Mouse (Mus musculus) retina, postnatal 1 day (tissue): ENCODE results near the gene Snap25.

Experiments
- DNase-seq: peaks from one replicate; pipeline ENCODE4 v3.0.0-alpha.2; 2012

Gene Snap25

DNA sequence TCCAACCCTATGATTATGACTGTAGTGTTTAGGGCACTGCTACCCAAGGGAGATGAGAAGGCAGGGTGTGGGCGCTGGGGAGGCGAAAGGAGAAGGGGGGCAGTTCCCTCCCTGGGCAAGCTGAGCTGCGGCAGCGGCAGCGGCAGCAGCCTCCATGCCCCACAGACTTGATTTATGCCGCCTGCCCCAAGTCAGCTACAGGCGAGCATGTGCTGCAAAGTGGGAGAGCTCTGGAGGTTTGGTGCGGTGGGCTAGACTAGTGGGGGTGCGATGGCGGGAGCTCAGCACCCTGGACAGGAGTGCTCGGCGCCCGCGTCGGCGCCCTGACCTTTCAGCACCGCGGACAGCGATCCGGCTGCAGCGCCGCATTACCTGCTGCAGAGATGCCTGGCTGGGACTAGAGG is 757 bp downstream of the Snap25 start:
- DNase-seq = peak; percentile 87

DNA sequence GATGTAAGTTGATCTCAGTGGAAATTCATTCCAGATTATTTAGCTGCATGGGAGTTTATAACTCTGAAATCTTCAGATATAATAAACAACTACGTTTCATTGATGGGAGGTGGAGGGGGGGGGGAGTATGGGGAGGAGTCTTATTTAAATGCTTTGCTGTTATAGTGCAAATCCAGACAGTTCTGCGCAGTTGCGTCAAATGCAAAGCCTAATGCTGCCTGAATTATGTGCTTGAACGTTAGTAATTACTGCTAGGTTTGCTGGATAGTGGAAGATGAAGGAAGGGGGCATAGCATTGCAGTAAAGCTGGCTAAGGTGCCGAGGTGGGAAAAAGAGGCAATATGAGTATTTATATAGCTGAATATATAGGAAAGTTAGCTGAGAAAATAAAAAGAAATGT is 2.3 kb downstream of the Snap25 start:
- no peak for DNase-seq

DNA sequence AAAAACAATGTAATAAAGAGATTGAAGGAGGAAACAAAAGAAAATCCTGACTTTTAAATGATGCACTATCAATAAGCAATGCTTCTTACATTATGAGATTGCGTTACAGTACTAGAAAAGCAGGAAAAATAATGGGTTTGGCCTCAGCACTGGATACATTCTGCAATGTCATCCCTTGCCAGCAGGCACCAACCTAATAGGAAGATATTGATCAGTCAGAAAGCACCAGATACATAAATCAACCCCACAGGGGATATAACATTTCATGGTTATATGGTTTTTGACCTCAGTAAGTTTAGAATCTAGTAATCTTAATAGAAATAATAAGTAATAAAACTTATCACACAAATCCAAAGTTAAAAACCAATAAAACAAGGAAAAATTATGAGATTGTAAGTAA is 3.1 kb downstream of the Snap25 start:
- DNase-seq = no peak

DNA sequence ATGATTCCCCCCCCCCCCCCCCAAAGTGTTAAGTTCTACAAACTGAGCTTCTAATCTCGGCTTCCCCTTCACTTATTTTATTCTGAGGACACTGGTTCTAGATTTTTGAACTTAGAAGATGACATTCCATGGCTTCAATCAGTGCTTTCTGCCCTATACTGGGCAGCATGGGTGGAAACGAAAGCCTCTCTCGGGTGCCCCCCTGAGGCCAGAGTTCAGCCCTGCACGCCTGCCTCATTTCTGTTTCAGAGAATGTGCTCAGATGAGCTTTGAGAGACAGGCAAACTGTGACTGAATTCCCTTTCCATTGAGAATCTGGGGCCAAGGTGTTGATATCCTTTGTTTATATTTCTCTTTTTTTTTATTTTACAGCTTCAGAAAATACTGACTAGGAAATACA is 7.0 kb downstream of the Snap25 start:
- DNase-seq = peak; percentile 47

DNA sequence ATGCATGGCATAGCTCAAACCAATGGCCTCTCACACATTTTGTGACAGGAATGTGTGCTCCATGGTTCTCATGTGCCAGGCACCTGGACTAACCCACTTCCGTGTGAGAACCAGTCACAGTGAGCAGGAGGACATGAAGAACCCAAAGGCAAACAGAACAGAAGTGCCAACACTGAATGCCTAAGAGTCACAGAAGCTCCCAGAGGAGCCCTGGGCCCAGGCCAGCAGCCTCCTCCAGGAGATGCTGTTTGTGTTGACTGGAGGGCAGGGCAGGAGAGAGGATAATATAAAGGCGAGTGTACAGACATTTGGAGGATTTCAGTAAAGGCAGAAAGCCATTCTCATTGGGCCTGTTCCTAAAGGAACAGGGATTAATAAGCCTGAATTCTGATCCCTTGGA is 25.0 kb downstream of the Snap25 start:
- DNase-seq = no peak

DNA sequence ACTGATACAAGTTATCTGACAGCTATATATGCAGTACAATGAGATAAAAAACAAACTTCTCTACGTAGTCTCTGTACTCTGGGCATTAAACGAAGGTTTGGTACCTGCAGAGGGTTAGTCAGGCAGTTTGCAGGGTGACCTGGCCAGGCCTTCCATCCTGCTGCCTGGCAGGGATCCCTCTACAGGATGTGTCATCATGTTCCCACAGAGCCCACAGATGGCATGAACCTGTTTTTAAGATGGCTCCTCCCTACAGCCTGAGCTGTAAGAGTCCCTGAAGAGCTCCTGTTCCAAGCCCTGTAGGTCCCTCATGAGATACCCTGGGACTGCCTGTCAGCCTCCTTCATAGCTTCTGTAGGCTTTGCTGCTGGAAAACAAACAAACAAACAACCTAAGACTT is 29.0 kb downstream of the Snap25 start:
- no peak for DNase-seq

DNA sequence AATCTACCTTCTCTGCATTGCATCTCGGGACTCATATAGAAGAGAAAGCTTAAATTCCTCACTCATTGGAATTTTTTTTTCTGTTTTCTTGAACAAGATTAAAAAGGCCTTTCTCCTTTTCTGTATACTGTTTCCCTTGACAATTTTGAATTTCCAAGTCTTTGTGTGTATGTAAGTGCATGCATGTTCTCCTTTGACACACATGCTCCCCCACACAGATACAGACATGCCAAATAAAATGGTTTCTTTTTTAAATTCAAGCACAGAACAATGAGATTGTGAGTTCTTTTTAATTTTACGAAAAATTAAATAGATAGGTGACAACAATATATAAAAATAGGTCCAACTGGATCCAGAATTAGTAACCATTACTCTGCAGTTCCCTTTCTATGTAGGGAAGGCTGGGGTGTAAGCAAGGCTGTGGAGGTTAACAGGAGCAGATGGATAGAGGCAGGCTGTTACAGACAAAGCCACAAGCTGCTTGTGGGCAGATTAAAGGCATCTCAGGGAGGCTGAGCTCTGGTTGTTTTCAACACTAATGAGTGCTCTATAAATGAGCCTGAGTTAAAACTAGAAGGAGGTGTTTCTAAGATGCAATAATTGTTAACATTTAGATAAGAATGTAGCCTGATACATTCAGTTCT is 31.6 kb downstream of the Snap25 start:
- peak; percentile 76 for DNase-seq

DNA sequence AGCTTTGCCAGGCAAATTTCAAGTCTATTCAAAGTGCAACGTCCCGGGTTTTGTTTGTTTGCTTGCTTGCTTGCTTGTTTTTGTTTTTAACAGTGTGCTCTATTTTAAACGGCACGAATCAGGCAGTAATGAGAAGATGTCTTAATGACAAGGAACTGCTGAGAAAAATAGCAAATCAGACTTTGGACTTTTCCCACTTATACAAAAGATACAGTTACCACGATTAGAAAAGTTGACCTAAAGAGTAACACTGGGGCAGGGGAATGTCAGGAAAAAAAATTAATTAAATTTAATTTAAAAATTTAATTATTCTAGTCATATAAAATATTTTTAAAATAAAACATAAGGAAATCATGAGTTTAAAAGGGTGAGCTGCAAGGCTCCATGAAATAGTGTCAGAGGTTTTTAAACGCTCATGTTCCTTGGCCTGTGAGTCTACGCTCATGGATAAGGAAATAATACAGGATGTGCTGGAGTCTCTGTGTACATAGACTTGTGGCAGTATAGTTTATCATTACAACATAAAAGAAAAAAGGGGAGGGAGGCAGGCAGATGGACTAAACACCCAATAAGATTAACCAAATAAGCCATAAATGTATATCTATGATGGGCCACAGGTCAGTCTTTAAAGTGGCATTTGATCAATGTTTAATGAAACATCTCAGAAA is 32.2 kb downstream of the Snap25 start:
- no peak for DNase-seq

DNA sequence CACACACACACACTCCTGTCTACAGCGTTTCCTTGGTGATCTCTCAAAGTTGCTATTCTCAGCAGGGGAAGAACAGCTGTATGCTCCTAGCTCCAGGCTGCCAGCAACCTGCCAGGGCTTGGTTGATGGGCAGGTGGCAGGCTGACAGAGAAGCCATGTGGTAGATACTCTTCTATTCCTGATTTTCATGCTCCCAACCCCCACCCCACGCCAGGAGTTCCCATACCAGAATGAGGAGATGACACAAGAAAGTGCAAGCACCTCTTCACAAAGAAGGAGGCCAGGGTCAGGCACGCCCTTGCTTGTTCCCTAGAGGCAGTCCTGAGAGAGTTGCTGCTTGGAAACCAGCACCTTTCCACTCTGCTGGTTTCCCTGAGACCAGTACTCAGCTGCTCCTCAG is 40.4 kb downstream of the Snap25 start:
- DNase-seq = peak; percentile 25

DNA sequence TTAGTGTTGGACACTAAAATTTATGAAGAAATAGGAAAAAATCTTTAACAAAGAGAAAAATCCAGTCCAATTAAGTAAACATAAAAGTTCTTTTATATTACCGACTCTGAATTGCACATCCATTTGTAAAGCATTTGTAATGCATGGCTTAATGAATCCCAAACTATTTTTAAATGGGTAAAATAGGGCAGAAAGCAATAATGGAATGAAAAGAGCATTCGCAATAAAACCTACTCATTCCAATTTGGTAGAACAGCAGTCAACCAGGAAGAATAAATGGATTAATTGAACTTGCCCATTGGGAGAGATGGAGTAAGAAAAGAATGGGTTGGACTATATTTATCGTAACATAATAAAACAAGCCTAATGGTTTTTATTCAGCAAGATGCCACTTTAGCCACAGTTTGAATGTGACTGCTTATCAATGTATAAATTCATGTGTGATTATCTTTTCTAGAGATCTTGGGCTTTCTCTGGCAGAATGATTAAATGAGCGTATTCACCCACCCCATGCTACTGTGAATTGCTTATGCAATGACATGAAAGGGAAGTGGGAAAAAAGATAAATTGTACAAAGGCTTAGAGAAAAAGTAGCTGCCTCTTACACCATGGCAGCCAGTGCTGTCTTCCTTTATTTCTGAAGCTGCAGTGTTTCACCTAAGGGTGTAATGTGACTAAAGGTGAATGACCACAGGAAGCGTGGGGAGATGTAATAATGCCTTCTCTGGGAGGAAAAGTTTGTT is 45.7 kb downstream of the Snap25 start:
- no peak for DNase-seq

DNA sequence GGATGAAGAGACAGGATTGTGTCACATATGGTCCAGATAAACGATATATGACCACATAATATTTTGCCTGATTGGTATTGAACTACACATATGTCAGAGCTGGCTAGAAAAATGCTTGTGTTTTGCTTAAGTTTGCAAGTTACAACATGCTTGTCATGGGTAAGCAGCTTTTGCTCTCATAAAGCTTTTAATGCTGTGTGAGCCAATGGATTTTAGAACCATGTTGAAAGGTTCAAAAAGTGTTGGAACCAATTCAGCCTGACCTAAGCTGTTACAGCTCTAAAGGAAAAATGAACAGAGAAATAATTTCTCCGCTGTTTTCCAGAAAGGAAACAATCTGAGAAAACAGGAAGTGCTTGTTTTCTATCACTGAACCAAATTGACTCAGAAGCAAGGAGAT is 64.9 kb downstream of the Snap25 start:
- no peak for DNase-seq

DNA sequence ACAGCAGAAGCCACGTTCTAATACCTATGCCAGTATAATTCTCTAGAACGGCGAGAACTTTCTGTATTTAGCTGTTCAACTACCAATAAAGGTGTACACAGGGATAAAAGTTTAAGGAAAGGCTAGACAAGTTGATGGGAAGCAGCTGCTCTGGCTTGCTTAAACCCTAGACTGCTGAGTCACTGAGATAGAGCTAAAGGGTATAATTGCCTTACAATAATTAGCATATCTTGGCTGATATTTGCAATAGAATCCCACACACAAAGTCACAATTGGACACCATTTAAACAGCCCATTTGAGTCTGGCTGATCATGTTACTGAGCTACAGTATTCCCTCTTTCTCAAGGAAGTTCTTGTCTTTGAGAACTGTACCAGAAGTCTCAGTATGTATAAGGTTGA is 65.4 kb downstream of the Snap25 start:
- DNase-seq = no peak

DNA sequence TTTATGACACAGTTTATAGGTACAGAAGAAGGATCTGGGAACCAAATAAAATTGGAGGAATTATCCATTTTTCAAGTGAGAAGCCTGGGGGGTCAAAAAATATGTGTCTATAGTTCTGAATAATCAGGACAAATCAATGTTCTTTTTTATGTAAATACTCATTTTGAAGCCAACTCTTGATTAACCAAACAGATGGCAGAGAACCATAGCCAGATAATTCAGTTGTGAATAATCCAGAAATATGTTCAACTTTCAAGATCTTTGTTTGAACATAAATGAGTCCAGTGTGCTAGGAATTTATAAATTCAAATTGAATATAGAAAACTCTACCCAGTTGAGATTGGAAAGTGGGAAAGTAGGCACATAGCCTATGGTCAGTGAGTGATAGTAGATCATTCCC is 67.0 kb downstream of the Snap25 start:
- DNase-seq = no peak

DNA sequence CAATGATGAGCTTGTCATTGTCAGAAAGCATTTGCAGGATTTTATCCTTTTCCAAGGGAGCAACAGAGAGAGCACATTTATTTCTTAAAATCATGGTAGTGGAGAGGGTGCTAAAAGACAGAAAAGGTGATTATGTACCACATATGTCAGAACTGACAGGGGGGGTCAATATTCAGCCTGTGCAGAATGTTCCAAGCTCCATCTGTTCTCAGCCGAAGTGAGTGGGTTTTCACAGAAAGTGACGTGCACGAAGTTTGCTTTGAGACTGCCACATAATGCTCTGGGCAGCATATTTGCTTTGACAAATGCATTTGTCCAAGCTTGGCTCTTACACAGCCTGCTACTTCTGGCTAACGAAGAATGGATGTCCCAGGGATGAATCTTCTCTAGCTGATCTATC is 71.1 kb downstream of the Snap25 start:
- DNase-seq = no peak

DNA sequence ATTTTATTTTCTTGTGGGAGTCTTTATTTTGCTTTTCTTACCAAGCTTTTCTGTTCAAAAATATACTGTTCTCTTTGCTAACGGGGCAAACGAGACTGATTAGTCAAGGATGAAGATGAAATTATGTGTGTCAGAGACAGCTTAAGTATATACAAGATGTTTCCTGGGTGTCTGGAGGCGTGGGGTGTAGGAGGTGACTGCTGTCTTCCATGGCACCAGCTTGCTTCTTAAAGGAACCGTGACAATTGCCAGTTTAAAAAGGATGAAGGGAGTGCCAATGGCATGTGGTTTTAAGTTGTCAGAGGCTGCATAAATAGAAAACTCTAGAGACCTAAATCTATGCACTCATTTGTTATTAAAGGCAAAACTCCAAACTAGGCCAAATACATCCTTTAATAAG is 75.1 kb downstream of the Snap25 start:
- peak; percentile 36 for DNase-seq

DNA sequence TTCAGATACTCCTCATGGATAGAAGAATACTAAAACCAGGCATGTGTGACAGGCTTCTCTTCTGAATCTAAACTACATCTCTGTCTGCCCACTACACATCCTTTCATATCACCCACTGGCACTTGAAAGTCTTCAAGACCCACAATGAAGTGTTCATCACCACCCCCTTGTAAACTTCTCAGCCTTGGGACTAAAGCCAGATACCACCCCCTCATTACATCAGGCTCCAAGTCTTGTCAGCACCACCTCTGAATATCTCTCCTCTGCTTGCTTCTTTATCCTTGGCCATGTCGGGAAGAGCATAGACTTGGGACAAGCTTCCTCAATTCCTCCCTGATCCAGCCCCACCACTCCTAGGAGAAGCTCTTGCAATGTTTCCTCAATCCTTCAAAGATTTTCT is 83.3 kb downstream of the Snap25 start:
- no peak for DNase-seq

DNA sequence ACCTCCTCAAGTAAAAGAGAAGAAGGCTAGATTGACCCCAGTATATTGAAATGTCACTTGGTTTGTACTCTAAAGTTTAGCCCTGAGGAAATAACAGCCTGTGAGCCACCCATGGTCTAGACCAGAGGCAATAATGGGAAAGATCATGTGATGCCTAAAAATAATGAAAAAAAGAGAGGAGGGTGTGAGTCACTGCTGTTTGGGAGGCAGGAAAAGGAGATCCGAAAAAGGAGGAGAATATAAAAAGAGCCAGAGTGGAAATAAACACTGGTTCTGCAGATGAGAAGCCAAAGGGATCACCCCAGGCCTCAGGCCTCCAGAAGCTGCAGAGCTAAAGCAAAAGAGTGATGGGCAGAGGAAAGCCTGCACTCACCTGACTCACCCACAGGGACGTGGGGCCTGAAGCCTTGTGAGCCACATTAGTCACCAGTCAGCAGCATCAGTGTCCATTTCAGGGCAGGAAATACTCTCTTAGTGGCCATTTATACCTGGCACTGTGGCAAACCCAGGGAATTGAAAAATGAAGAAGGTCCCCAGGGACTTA is 85.7 kb downstream of the Snap25 start:
- no peak for DNase-seq

DNA sequence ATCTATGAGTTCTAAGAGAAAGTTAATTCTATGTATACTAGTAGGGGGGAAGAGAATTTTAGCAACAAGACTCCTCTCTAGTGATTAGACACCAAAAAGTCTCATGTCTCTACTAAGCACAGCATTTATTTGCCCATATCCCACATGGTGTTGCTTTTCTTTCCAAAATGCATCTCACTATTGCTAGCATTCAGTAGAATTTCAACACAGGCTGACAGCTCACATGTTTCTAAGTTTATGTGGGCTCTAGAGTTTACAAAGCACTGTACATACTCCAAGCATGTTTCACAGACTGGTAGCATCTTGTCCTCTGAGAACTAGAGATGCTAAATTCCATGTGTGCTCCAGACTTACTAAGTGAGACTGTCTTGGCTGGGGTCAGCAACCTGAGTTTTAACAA is 87.8 kb downstream of the Snap25 start:
- DNase-seq = no peak

DNA sequence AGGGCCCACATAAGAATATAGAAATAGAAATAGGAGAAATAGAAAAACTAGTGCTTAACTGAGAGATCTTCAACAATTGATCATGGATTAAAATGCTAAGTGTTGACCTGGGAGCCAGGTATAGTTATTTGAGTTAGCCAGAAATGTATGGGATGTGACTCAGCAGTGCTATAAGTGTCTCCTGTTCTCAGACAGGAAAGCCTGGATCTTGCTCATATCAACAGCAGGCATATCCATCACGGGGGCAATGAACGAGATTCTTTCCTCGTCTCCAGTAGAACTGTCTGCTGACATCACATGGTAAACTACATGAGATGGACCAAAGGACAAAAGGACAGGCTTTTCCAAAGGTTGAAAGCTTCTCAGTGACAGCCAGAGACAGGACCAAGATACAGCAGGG is 88.8 kb downstream of the Snap25 start:
- no peak for DNase-seq

DNA sequence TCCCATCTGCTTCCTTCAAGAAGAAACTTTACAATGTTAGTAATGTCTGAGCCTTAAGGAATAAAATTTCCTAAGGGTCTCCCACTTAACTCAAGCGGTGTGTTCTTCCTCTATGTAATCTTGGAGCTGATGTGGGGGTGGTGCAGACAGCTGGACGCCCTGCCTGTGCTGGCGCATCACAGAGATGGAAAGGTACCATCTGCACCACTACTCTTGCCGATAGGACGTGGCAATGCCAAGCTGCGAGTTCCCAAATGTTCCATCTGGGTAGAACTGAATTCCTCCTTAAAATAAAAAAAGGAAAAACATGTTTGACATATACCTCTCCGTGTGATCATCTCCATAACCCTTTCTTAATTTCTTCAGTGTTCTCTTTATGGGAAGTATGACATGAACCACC is 89.9 kb downstream of the Snap25 start:
- DNase-seq = no peak

DNA sequence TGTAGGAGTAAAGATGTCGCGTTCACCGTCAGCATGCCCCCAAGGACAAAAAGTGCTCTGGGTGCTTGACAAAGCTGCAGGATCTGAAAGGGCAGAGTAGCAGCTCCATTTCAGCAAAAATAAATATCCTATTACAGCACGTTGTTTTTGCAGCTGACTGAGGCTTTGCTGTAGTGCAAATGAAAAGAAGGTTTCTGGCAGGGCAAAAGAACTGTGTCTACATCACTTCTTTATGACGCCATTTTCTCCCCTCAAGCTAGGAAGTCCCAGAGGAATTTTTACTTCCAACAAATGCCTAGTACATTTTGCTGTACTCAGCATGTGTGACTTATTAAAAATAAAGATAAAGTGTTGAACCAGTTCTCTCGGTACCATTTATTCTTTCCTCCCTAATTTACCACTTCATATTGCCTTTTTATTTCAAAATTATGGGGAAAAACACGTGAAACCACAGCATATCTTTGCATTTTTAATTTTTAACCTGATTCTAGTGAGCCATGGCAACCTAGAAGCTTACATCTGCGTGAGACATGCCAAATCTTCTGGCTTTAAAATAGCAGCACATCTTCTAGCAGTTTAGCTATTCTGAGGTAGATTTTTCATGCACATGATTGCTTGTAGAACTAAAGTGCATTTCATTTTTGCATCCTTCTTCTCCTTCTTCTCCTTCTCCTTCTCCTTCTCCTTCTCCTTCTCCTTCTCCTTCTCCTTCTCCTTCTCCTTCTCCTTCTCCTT is 94.9 kb downstream of the Snap25 start:
- DNase-seq = no peak

DNA sequence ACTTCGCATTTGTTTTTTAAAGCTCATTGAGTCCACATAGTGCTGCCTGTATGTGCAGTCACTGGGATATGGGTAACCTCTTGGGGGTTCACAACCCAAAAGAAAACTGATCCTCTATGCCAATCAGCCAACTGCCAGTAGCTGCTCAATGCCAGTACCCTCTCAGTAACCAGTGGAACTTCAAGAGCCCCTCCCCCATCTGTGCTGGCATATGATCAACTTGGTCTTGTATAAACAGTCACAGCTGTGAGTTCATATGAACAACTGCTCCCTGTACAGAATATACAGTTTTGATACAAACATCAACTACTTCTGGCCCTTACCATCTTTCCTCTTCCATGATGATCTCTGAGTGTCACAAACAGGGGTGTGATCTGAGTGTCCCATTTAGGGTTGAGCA is 98.1 kb downstream of the Snap25 start:
- no peak for DNase-seq

DNA sequence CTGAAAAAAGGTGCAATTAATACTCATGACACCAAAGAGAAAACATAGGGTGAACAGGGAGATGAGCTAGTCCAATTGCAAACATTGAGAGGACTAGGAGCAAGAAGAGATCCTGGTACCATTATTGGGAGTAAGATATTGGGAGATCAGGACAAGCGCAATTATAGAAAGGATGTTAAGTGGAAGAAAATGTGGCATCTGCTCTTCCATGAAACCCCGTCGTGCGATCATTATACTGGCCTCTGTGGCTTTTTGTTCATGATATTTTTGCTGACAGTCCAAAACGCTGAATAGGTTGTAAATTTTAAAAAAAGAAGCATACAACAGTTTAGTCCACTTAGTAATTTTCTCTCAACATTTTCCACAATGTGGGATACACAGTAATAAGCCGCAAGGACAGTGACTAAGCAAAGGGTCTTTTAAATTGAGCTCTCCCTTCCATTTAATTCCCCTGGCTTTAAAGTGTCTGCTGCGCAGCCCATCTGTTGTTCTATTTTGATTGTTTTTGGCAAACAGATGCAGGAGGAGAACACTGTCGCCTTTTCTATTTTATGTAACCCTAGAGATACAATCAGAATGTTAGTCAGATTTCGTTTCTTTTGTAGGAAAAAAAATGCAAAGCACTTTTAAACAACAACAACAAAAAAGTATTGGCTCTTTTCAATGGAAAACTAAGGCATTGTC is 103.6 kb downstream of the Snap25 start:
- DNase-seq = no peak
